Mouse (Mus musculus) cerebellum, postnatal 14 days (tissue): ENCODE data around the gene Prss50.

Source experiments
- DNase-seq, 2 experiments: peaks; one replicate each; pipeline ENCODE4 v3.0.0; 2021; ENCODE audit warnings: mixed read lengths in 2 of 2

Prss50 gene

DNA sequence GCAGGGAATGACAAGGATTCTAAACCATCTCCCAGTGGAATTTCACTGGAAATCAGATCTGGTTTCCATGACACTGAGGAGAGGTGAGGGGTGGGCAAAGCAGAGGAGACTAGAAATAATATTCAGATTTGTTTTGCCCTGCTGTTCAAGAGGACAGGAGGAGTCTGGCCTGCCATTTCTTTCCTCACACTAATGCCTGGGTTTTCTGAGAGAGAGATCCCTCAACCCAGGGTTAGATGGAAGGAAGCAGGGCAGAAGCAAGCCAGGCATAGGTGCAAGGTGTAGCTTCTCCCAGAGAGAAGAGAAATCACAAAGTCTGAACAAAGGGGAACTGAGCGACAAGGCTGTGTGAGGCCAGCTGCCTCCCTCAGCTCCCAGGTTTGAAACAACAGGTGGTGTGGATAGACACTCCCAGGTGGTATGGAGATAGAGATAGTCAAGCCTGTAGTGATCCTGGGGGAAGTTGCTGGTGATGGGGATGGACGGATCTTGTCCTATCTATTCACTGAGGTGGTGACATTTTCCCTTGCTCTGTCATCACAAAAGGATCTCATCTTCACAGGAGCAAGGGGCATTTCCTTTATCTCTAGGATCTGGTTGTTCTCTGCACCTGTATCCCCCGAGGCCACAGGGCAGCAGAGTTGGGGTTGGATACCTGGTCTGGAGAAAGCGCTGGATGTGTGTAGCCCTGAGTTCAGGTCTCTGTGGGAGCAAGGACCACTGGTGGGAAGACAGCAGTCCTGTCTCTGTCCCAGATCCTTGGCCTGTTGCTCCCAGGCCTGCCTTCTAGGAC, 50.3 kb downstream of the Prss50 start:
- DNase-seq = no peak

DNA sequence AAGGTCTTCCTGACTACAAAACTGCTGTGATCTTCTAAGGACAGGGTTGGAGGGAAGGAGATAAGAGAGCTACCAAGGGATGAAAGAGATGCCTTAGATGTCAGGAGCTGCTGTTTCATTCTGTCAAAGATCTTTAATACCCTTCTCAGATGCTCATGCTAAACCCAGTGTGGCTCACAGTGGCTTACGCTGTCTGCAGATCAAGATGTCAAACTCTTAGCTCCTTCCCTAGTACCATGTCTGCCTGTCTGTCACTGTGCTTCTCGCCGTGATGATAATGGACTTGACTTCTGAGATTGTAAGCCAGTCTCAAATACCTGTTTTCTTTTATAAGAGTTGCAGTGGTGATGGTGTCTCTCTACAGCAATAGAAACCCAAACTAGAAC, 50.9 kb downstream of the Prss50 start:
- no peak for DNase-seq

DNA sequence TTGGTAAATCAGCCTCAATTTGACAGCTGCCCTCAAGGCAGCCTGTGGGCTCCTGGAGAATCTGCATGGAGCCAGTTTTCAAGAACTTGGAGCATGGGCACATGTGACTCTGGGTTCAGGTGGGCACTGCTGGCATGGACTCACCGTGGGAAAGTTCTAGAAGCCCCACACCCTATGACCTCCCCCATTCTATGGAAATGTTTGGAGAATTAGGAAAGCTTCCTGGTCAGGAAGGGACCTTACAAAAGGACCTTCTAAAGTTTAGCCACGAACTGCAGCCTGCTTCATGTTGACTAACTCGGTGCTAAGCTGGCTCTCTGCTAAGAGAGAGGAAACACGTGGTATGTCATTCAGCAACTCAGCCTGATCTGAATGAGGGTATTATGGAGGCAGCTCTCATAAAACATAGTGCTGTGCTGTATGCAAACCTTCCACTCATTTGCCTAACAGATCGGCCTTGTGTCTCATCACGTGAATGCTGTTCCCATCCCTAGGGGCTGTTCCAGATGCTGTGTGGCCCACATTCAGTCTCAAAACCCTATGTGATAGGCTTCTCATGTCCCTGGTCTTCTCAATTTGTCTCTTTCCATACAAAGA, 51.7 kb downstream of the Prss50 start:
- no peak for DNase-seq
